Mouse (Mus musculus) hindbrain, postnatal 0 days (tissue): ENCODE measurements at regions not wholly inside any gene's neighbourhood (a gene's known extent, or its start where the extent isn't known, plus 50 kb on each side); places are given as distances from the start of the nearest gene placed in this dataset.

Experiments
- ATAC-seq: fragments of 200-750 bp; cut with Nextera tagmentation; 2 replicates; pipeline ENCODE4 v1.8.0; 2017; ENCODE audit warnings: mild to moderate bottlenecking, moderate TSS enrichment, moderate library complexity
- DNase-seq: peaks from one replicate; pipeline ENCODE4 v3.0.0-alpha.2; 2015; ENCODE audit warnings: low spot score
- H3K27ac ChIP-seq: fragments of 300-500 bp; sonication (generic); 2 replicates; pipeline ENCODE4 v1.5.1; 2014; ENCODE audit warnings: mild to moderate bottlenecking
- H3K27me3 ChIP-seq: fragments of 300-500 bp; sonication (generic); 2 replicates; pipeline ENCODE4 v1.6.1; 2014; ENCODE audit warnings: low read length, mixed read lengths; ENCODE audit not compliant: insufficient read depth
- H3K36me3 ChIP-seq: fragments of 300-500 bp; sonication (generic); 2 replicates; pipeline ENCODE4 v1.6.1; 2014; ENCODE audit warnings: low read length, mixed read lengths; ENCODE audit not compliant: insufficient read depth
- H3K4me1 ChIP-seq: fragments of 300-500 bp; sonication (generic); 2 replicates; pipeline ENCODE4 v1.6.1; 2014; ENCODE audit warnings: antibody characterized with exemption, low read length, mixed read lengths; ENCODE audit not compliant: insufficient read depth
- H3K4me2 ChIP-seq: fragments of 300-500 bp; sonication (generic); 2 replicates; pipeline ENCODE4 v1.6.1; 2014; ENCODE audit warnings: low read depth, mild to moderate bottlenecking, low read length, moderate library complexity, mixed read lengths
- H3K4me3 ChIP-seq: fragments of 300-500 bp; sonication (generic); 2 replicates; pipeline ENCODE4 v1.5.1; 2014; ENCODE audit warnings: low read length
- H3K9ac ChIP-seq: fragments of 300-500 bp; sonication (generic); replicated peaks from 2 replicates; pipeline ENCODE4 v1.6.1; 2014; ENCODE audit warnings: mild to moderate bottlenecking, low read length, moderate library complexity, mixed read lengths
- H3K9me3 ChIP-seq: fragments of 300-500 bp; sonication (generic); 2 replicates; pipeline ENCODE4 v1.6.1; 2016; ENCODE audit warnings: low read length, mixed read lengths
- CTCF ChIP-seq: IDR thresholded peaks from 2 replicates; pipeline ENCODE4 v1.5.1; 2016; ENCODE audit warnings: antibody characterized with exemption, control low read depth, low read depth
- WGBS: fragments of 180-500 bp; shearing (Covaris S2); extraction: QIAGEN DNeasy Blood & Tissue Kit; methylation state at CpG from one replicate; pipeline ENCODE4 v1.1.7; 2014; 5-methylcytosine and 5-hydroxymethylcytosine counted together

DNA sequence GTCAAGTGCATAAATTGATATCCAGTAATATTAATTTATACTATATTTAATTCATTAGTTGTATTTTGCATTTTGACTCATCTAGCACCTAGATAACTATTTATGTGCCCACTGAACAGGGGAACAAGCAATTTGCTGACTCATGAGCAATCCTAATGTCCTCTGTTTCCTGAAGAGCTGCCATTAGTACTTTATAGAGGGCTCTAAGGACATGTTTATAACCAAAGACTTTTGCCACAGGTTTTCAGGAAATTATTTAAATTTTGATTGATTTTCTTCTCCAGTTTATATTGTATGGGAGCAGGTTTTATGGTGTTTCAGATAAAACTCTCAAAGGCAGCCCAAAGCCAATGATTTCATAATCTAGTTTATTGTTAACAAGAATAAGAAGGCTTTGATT lies 1018.4 kb downstream of the Car8 start:
- no peak overlapping the region for H3K4me2 ChIP-seq
- no peaks in the 10 kb centered on the region for H3K36me3 ChIP-seq
- H3K4me1 ChIP-seq = no peaks in the 10 kb centered on the region
- no peaks in the 10 kb centered on the region for H3K27me3 ChIP-seq
- no peak for TF ChIP-seq CTCF
- no peak for DNase-seq
- ATAC-seq = no peak
- no peak overlapping the region for H3K9ac ChIP-seq
- no peaks in the 10 kb centered on the region for H3K9me3 ChIP-seq
- no peak overlapping the region for H3K4me3 ChIP-seq
- H3K27ac ChIP-seq = no peak overlapping the region

DNA sequence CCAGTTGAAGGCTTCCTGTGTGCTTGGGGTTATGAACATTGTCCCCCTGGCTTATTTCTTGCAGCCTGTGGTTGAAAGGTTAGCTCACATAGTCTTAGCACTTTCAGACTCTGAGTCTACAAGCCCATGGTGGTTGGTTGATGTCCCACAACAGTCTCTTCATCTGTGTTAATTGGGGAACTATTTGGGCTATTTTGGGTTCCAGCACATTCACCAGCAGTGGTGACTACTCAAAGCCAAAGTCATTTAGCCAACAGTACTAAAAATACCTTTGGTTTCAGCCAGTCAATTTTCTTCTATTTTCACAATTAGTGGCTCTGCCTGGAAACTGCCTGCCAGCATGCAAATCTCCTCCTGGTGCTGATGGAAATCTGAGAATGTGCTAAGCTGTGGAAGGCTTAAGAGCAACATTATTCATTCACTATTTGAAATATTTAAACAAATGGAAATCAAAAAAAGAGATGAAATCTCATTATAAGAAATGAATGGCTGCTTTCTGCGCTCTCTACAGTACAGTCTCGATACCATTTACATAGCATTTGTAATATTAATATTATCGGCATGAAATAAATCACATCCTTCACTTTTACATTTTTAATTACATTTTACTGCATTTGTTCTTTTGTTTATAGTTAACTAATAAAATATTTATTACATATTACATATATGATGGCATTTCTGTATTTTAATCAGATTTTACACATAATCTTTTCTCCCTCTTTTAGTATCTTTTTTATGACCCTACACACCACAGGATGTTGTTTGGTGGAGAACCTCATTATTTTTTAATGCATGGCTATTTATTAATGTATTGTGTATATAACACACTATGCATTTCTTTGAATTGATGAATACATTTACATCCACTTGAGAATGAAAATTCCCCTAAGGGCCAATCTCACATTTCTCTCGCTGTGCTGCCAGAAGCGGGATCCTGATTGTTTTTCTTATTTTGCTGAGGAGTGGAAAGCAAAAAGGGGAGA lies 1023.5 kb downstream of the Car8 start:
- 71% methylated on average over 5 of the region's 5 CpGs for WGBS
- no peaks in the 10 kb centered on the region for H3K9me3 ChIP-seq
- no peak overlapping the region for H3K4me2 ChIP-seq
- H3K27ac ChIP-seq = no peak overlapping the region
- H3K4me3 ChIP-seq = no peak overlapping the region
- DNase-seq = no peak
- ATAC-seq = no peak
- no peaks in the 10 kb centered on the region for H3K27me3 ChIP-seq
- no peak for TF ChIP-seq CTCF
- no peaks in the 10 kb centered on the region for H3K36me3 ChIP-seq
- H3K9ac ChIP-seq = no peak overlapping the region
- H3K4me1 ChIP-seq = no peaks in the 10 kb centered on the region

DNA sequence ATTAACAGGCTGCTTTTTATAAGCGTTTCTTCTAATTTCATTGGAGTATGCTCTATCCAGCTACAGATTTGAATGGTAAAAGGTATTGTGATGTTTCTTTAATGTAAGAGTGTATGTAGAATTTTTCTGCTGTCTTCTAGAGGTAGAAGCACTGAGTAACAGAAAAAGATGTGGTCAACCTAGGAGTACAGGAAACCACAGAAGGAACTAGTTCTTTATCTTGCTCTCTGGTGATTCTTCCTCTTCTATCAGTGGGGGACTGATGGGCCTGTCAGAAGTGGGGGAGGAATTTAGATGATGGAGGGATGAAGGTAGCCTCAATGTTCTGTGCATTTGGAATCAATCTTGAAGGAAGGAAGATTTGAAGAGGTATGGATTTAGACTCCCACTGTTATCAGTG lies 1031.9 kb downstream of the Car8 start:
- Histone ChIP-seq H3K9ac (no peak overlapping the region), H3K36me3 (no peaks in the 10 kb centered on the region), H3K27ac (no peak overlapping the region), H3K4me1 (no peaks in the 10 kb centered on the region), H3K4me2 (no peak overlapping the region), H3K27me3 (no peaks in the 10 kb centered on the region), H3K9me3 (no peaks in the 10 kb centered on the region), H3K4me3 (no peak overlapping the region)
- no peak for DNase-seq
- TF ChIP-seq CTCF = no peak
- 94% methylated on average over 1 of the region's 1 CpGs for WGBS
- ATAC-seq = no peak

DNA sequence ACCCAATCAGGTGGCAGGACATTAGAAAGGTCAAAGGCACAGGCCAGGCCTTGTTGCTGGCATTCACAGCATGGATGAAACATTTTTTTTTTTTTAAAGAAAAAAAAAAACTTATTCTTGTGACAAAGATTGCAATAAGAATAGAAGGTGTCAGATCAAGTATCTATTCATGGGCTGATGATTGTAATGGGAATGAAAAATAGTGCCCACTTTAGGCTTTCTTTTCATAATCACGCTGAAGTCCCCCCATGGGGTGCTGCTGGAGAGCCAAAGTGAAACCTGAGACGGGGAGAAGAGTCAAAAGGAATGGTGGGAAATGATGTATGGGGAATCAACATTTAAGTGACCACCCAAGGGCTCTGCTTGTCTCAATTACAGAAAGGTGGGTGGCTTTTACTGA lies 1037.0 kb downstream of the Car8 start:
- TF ChIP-seq CTCF = no peak
- no peak overlapping the region for H3K4me3 ChIP-seq
- no peak for DNase-seq
- H3K27ac ChIP-seq = no peak overlapping the region
- no peak overlapping the region for H3K4me2 ChIP-seq
- no peak for ATAC-seq
- no peak overlapping the region for H3K9ac ChIP-seq
- 12% methylated on average over 2 of the region's 2 CpGs for WGBS
- H3K9me3 ChIP-seq = no peaks in the 10 kb centered on the region
- no peaks in the 10 kb centered on the region for H3K36me3 ChIP-seq
- H3K4me1 ChIP-seq = no peaks in the 10 kb centered on the region
- no peaks in the 10 kb centered on the region for H3K27me3 ChIP-seq

DNA sequence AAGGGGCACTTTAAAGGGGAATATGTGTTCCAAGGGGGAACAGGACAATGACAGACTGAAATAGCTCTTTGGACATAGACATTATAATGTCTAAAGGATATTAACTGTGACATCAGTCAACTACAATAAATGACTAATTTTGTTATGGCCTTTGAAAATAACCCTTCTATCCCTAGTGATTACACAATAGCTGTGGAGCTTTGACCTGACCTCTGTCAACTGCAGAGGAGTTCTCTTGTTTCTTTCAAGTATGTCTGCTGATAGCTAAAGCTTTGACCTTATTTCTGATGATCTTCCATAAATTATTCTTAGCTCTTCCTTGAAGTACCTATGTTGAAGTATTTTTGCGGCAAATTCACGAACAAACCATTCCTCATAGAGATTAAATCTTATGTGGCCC lies 1038.9 kb downstream of the Car8 start:
- Histone ChIP-seq H3K4me1 (no peaks in the 10 kb centered on the region), H3K9me3 (no peaks in the 10 kb centered on the region), H3K27ac (no peak overlapping the region), H3K36me3 (no peaks in the 10 kb centered on the region), H3K27me3 (no peaks in the 10 kb centered on the region), H3K9ac (no peak overlapping the region), H3K4me2 (no peak overlapping the region), H3K4me3 (no peak overlapping the region)
- WGBS = 84% methylated on average over 2 of the region's 2 CpGs
- no peak for ATAC-seq
- DNase-seq = no peak
- TF ChIP-seq CTCF = no peak

DNA sequence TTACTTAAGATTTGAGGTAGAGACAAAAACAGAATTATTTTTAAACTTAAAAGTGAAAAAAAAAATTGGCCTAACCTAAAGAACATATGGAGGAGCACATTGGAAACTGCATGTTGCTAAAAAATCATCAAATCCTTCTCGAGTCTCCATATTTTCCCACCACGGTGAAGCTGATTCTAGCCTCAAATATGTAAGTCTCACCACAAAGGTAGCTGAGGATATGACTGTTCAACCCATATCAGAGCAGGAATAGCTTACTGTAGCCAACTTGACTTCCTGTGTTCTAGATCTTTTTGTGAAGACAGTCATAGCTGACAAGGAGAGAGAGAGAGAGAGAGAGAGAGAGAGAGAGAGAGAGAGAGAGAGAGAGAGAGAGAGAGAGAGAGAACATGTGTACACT lies 1039.8 kb downstream of the Car8 start:
- no peaks in the 10 kb centered on the region for H3K9me3 ChIP-seq
- no peak overlapping the region for H3K27ac ChIP-seq
- DNase-seq = no peak
- no peak overlapping the region for H3K9ac ChIP-seq
- no peaks in the 10 kb centered on the region for H3K36me3 ChIP-seq
- no peak for ATAC-seq
- H3K27me3 ChIP-seq = no peaks in the 10 kb centered on the region
- WGBS = 75% methylated on average over 2 of the region's 2 CpGs
- H3K4me2 ChIP-seq = no peak overlapping the region
- no peak for TF ChIP-seq CTCF
- H3K4me1 ChIP-seq = no peaks in the 10 kb centered on the region
- no peak overlapping the region for H3K4me3 ChIP-seq

DNA sequence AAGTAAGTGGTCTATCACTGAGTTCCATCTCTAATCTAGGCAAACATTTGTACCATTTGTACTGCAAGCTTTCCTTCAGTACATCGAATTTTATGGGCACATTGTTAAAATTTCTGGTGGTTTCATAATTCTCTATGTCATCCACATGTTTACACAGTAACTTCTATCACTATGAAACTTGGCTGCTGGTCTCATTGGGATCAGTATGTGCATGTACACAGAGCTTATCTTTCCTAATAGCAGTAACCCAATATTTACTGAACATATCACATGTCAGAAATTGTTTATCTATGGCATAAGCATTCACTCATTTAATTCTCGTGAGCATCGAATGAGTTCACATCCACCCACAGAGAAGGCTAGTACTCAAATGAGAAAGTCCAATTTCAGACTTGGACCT lies 1042.3 kb downstream of the Car8 start:
- Histone ChIP-seq H3K4me1 (no peaks in the 10 kb centered on the region), H3K4me2 (no peak overlapping the region), H3K9me3 (no peaks in the 10 kb centered on the region), H3K36me3 (no peaks in the 10 kb centered on the region), H3K4me3 (no peak overlapping the region), H3K27me3 (no peaks in the 10 kb centered on the region), H3K27ac (no peak overlapping the region), H3K9ac (no peak overlapping the region)
- no peak for TF ChIP-seq CTCF
- WGBS = 92% methylated on average over 3 of the region's 3 CpGs
- no peak for ATAC-seq
- no peak for DNase-seq
